Mouse (Mus musculus): ENCODE results near the gene Cdhr5.

Cdhr5 gene

DNA sequence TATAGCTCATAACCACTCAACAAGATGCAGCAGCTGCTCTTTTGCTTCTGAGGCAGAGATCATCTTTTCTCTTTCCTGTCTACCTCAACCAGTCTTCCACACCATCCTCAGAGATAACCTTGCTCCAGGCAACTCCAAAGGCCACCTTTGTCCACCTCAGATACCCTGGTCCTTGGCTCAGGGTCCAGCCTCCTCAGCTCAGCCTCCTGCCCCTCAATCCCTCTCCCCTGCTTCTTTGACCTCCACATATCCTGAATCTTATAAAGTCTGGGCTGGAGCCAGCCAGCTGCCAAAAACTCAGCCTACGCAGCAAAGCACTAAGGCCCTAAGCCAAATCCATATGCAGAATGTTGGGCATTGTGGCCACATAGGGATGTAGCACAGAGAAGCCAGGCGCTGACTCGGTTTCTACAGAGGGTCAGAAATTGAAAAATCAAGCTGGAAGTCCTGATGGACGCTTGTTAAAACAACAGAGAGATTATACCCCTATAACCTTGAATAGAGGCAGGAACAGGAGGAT, 53.8 kb downstream of the Cdhr5 start:
- WGBS, result 82% methylated on average over 4 of the region's 4 CpGs

- WGBS, result 7% methylated on average over 8 of the region's 8 CpGs
Observed at GRCm38 (mm10) chr7:141222126-141222467, 54.5 kb downstream of the Cdhr5 start.

DNA sequence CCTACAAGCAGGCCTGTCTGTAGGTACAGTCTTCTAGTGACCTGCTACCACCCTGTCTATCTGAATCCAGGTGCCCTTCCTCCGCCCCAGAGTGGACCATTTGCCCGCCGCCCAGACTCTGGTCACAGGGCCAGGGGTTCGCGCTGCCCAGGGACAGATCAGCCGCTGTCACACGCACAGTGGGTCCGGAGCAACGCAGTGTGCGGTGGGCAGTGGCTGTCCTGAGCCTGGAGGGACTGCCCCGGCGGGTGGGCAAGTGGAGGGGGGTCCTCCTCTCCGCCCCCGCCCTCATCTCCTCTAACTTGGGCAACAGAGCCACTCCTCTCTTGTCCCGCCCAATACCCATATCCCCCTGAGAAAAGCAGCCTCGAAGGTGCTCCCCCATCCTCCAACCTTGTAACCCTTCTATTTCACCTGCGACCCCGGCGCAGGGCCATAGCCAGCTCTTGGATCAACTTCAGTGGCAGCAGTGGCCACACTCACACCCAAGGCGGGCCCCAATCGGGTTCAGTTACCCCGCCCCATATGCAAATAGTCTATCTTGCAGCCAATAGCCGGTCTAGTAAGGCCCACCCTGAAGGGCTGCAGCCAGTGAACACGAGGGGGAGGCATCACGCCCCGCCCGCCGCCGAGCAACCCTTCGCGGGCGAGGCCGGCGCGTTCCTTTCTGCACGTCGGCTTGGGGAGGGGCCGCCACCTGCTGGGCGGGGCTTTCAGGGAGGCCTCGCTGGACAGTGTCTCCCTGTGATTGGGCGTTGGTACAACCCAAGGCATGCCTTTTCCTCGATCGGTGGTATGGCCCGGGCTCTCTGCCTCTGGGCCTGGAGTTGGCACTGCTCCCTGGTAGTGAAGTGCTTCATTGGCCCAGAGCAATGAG, 55.1 kb downstream of the Cdhr5 start:
- WGBS, result 12% methylated on average over 44 of the region's 44 CpGs

DNA sequence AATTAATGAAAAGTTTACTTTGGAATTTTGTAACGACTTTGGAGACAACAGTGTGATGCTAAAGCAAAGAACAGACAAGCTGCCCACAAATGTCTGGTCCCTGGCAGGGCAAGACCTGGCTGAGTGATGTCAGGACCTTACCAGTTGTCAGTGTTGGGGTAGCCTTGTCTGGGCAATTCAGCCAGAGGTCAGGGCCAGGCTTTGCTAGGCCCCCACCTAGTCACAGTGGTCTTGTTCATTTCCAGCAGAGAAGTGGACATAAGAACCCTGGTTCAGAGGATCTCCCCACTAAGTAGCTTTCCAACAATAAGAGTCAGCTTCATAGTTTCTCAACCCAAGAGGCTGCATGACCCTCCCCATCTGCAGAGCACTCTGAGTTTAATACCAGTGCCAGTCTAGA, 56.2 kb downstream of the Cdhr5 start:
- WGBS, result 74% methylated on average over 1 of the region's 1 CpGs

- WGBS, result 100% methylated on average over 1 of the region's 1 CpGs
Observed at GRCm38 (mm10) chr7:141219558-141220099, 57.0 kb downstream of the Cdhr5 start.

Measured in cerebral cortex, adult 2 months (tissue).